Mouse (Mus musculus) forebrain, postnatal 0 days (tissue): ENCODE results near the gene Slc25a53. TPM values are rescaled to one million over a fixed set of nuclear protein-coding genes. Genes with fewer than 3 reads are reported as not detected.
A peak's percentile ranks its signal among the peaks of the same experiment; 100 is the strongest.
"Not testable (repeated sequence)": the region's sequence is repeated elsewhere in the genome, so short reads cannot be mapped to it uniquely, and the experiment has no call there.

Experiments
- ATAC-seq: fragments of 200-750 bp; cut with Nextera tagmentation; 2 replicates; pipeline ENCODE4 v1.8.0; 2017; ENCODE audit warnings: mild to moderate bottlenecking, moderate library complexity
- DNase-seq: peaks from one replicate; pipeline ENCODE4 v3.0.0-alpha.2; 2015
- H3K27ac ChIP-seq: fragments of 300-500 bp; sonication (generic); 2 replicates; pipeline ENCODE4 v1.5.1; 2014; ENCODE audit warnings: low read depth, mild to moderate bottlenecking, antibody characterized with exemption, low read length, moderate library complexity, mixed read lengths
- H3K27me3 ChIP-seq: fragments of 300-500 bp; sonication (generic); 2 replicates; pipeline ENCODE4 v1.6.1; 2014; ENCODE audit warnings: mild to moderate bottlenecking, low read length, mixed read lengths; ENCODE audit not compliant: insufficient read depth
- H3K36me3 ChIP-seq: fragments of 300-500 bp; sonication (generic); 2 replicates; pipeline ENCODE4 v1.6.1; 2014; ENCODE audit warnings: mild to moderate bottlenecking, moderate library complexity; ENCODE audit not compliant: insufficient read depth
- H3K4me1 ChIP-seq: fragments of 300-500 bp; sonication (generic); 2 replicates; pipeline ENCODE4 v1.6.1; 2014; ENCODE audit warnings: antibody characterized with exemption; ENCODE audit not compliant: insufficient read depth
- H3K4me2 ChIP-seq: fragments of 300-500 bp; sonication (generic); 2 replicates; pipeline ENCODE4 v1.6.1; 2014; ENCODE audit warnings: low read depth, mild to moderate bottlenecking, moderate library complexity
- H3K4me3 ChIP-seq: fragments of 300-500 bp; sonication (generic); 2 replicates; pipeline ENCODE4 v1.5.1; 2014; ENCODE audit warnings: low read depth, low read length, mixed read lengths
- H3K9ac ChIP-seq: fragments of 300-500 bp; sonication (generic); 2 replicates; pipeline ENCODE4 v1.6.1; 2014; ENCODE audit warnings: mild to moderate bottlenecking
- H3K9me3 ChIP-seq: fragments of 300-500 bp; sonication (generic); 2 replicates; pipeline ENCODE4 v1.6.1; 2016; ENCODE audit warnings: low read length
- CTCF ChIP-seq: sonication (generic); IDR thresholded peaks from 2 replicates; pipeline ENCODE4 v1.5.1; 2016; ENCODE audit warnings: antibody characterized with exemption, control low read depth, low read depth
- WGBS: fragments of 180-500 bp; shearing (Covaris S2); extraction: QIAGEN DNeasy Blood & Tissue Kit; methylation state at CpG from one replicate; pipeline ENCODE4 v1.1.7; 2014; 5-methylcytosine and 5-hydroxymethylcytosine counted together
- polyA plus RNA-seq: library from polyadenylated mRNA; unstranded; fragments of >200 nt; fragmentation: Nextera tagmentation; extraction: Ambion mirVana; gene quantifications from 2 replicates; pipeline ENCODE4 v1.2.1, GENCODE M21; 2015
- total RNA-seq: library from RNA; depleted of rRNA; stranded (reverse); fragments of >200 nt; gene quantifications from 2 replicates; pipeline ENCODE4 v1.2.3, GENCODE M21; 2014; rRNA removed

Slc25a53 gene
- total and polyA plus RNA-seq, 2 experiments from 2014 or later, result 12.3 to 48.5 TPM

DNA sequence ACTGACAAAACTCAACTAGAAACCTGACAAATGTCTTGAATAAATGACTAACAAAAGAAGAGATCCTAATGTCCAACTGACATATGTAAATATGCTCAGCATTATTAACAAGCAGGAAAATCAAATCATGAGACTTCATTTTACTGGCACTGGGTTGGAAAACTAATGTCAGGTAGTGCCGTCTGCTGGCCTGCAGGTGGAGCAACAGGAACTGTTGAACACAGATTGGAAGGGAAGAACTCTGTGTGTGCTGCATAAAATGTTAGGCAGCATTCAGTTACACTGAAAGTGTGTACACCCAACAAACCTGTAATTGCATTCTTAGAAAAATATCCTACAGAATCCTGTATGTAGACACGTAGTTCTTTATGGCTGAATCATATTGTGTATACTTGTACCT lies 78.4 kb downstream of the Slc25a53 start:
- Histone ChIP-seq H3K4me3 (no peak overlapping the region), H3K4me1 (no peaks in the 10 kb centered on the region), H3K4me2 (no peak overlapping the region), H3K36me3 (no peaks in the 10 kb centered on the region), H3K27me3 (no peaks in the 10 kb centered on the region), H3K9me3 (no peaks in the 10 kb centered on the region), H3K9ac (no peak overlapping the region), H3K27ac (no peak overlapping the region)
- TF ChIP-seq CTCF, result peak; percentile 58
- WGBS, result 39% methylated on average over 2 of the region's 2 CpGs
- ATAC-seq, result no peak
- DNase-seq, result peak; percentile 17

DNA sequence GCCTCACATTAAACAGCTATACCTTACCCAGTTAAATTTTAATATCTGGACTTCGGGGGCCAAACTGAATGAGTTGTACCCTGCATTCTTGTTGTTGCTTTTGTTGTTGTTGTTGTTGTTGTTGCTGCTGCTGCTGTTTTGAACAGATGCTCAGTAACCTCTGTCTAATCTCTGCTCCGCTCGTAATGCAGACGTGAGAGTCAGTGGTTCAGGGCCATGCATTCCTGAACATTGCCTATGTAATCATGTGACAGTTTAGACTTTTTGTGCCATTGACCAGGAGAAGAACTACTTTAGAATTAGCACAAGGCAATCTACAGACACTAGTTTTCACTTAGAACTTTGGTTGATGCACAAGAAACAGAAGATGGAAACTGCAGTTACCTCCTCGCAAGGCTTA lies 79.8 kb downstream of the Slc25a53 start:
- Histone ChIP-seq H3K4me2 (peak overlapping the region; percentile 45), H3K4me3 (peak overlapping the region; percentile 36), H3K9ac (peak overlapping the region; percentile 25; the same call in 1 of the 2 replicates)
- not testable (repeated sequence) for H3K27ac ChIP-seq, H3K27me3 ChIP-seq, H3K9me3 ChIP-seq, H3K4me1 ChIP-seq, ATAC-seq, DNase-seq, H3K36me3 ChIP-seq
- WGBS, result 51% methylated on average over 5 of the region's 5 CpGs

DNA sequence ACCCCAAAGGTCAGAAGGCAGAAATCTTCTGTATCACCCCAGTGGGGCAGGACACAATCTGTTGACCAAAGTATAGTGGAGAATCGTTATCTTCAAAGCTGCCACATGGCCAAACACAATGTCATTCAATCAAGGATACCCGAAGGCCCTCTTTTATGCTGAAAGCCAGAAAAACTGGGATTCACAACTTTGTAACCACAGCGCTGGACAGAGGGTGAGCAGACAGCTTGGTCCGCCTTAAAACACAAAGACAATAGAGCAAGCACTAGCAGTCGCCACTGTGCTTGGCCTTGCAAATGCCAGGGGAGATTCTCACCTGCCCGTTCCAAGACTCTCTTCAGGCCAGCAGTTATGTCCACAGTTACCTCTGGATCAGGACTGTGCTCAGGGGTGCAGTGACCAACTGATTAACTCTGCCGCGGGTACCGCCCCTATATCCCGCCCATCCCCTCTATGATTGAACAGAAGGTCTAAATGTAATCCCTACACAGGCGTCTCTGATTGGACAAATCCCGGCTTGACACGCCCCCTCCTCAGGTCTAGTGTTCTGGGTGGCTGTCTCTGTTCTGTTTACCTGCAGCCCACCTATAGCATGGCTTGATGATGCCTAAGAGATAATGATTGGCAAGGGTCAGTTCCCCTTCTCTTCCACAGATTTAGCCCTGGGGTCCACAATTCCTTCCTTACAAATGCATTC lies 80.4 kb downstream of the Slc25a53 start:
- Histone ChIP-seq H3K4me2 (peak overlapping the region; percentile 45), H3K9ac (peak overlapping the region; percentile 44; the same call in 1 of the 2 replicates), H3K4me3 (peak overlapping the region; percentile 36)
- not testable (repeated sequence) for H3K9me3 ChIP-seq, H3K27me3 ChIP-seq, H3K27ac ChIP-seq, H3K4me1 ChIP-seq, H3K36me3 ChIP-seq
- peak; percentile 82 for DNase-seq
- whole genome bisulfite sequencing, result 35% methylated on average over 13 of the region's 13 CpGs
- ATAC-seq, result peak; percentile 100

DNA sequence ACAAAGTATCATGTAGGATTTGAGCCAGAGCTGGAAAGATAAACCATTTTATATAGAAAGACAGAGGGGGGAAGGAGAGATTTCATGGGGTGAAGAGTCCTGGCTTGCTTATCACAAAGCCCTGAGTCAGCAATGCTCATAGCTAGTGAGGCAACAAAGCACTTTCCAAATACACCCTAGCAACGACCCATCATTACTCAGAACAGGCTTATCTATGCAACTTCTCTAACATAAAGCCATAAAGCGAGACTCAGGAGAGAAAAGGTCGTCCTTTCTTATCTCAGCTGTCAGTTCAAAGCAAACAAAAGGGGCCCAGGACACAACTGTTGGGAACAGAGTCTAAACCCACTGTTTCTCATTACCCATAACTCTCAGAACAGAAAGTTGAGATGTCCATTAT lies 100.1 kb downstream of the Slc25a53 start:
- no peaks in the 10 kb centered on the region for H3K4me1 ChIP-seq
- H3K36me3 ChIP-seq, result no peaks in the 10 kb centered on the region
- H3K27ac ChIP-seq, result no peak overlapping the region
- WGBS, result 62% methylated on average over 3 of the region's 3 CpGs
- H3K9ac ChIP-seq, result no peak overlapping the region
- H3K9me3 ChIP-seq, result no peaks in the 10 kb centered on the region
- H3K4me3 ChIP-seq, result no peak overlapping the region
- H3K4me2 ChIP-seq, result no peak overlapping the region
- no peaks in the 10 kb centered on the region for H3K27me3 ChIP-seq
- no peak for ATAC-seq
- no peak for DNase-seq
- no peak for TF ChIP-seq CTCF

Other genes with a start within 250 kb of the Slc25a53 start
- 26.9 and 36.3 TPM in 2 replicates for gene Plp1, start 215.6 kb downstream of the Slc25a53 start, total RNA-seq
- 15.4 and 16.4 TPM in 2 replicates for gene Plp1, start 215.6 kb downstream of the Slc25a53 start, polyA plus RNA-seq
- gene Rab9b, start 169.5 kb downstream of the Slc25a53 start, total RNA-seq, result 39.0 and 42.2 TPM in 2 replicates
- gene Rab9b, start 169.5 kb downstream of the Slc25a53 start, polyA plus RNA-seq, result 8.7 and 18.3 TPM in 2 replicates
- gene H2bfm, start 111.0 kb downstream of the Slc25a53 start, total RNA-seq, result not detected in 2 replicates
- gene H2bfm, start 111.0 kb downstream of the Slc25a53 start, polyA plus RNA-seq, result not detected in 2 replicates
- gene Tmsb15b2, start 62.8 kb downstream of the Slc25a53 start, total RNA-seq, result 51.5 and 52.3 TPM in 2 replicates
- gene Tmsb15b2, start 62.8 kb downstream of the Slc25a53 start, polyA plus RNA-seq, result 107 and 157 TPM in 2 replicates
- gene Tmsb15l, start 61.4 kb downstream of the Slc25a53 start, total RNA-seq, result 9.7 and 11.5 TPM in 2 replicates
- gene Tmsb15l, start 61.4 kb downstream of the Slc25a53 start, polyA plus RNA-seq, result 8.7 and 12.7 TPM in 2 replicates
- 45.7 and 50.2 TPM in 2 replicates for gene Tmsb15b1, start 61.4 kb downstream of the Slc25a53 start, total RNA-seq
- 66.3 and 83.7 TPM in 2 replicates for gene Tmsb15b1, start 61.4 kb downstream of the Slc25a53 start, polyA plus RNA-seq
- gene Zcchc18, start 45.1 kb downstream of the Slc25a53 start, total RNA-seq, result 197 and 225 TPM in 2 replicates
- gene Zcchc18, start 45.1 kb downstream of the Slc25a53 start, polyA plus RNA-seq, result 361 and 445 TPM in 2 replicates
- 10.3 and 13.7 TPM in 2 replicates for gene Fam199x, start 11.3 kb upstream of the Slc25a53 start, total RNA-seq
- gene Fam199x, start 11.3 kb upstream of the Slc25a53 start, polyA plus RNA-seq, result 3.2 and 5.3 TPM in 2 replicates
- gene Esx1, start 83.8 kb upstream of the Slc25a53 start, total RNA-seq, result not detected in 2 replicates
- not detected in 2 replicates for gene Esx1, start 83.8 kb upstream of the Slc25a53 start, polyA plus RNA-seq